Mouse (Mus musculus) intestine, postnatal 0 days (tissue): ENCODE measurements at regions not wholly inside any gene's neighbourhood (a gene's known extent, or its start where the extent isn't known, plus 50 kb on each side); places are given as distances from the start of the nearest gene placed in this dataset.

Experiments
- ATAC-seq: fragments of 200-750 bp; cut with Nextera tagmentation; 2 replicates; pipeline ENCODE4 v1.8.0; 2017; ENCODE audit warnings: mild to moderate bottlenecking, moderate TSS enrichment, moderate library complexity
- H3K27ac ChIP-seq: fragments of 300-500 bp; sonication (generic); 2 replicates; pipeline ENCODE4 v1.5.1; 2014; ENCODE audit warnings: mild to moderate bottlenecking, low read depth, low read length, moderate library complexity
- H3K27me3 ChIP-seq: fragments of 300-500 bp; sonication (generic); replicated peaks from 2 replicates; pipeline ENCODE4 v1.6.1; 2014; ENCODE audit warnings: low read length, mixed read lengths; ENCODE audit not compliant: control insufficient read depth, insufficient read depth
- H3K36me3 ChIP-seq: fragments of 300-500 bp; sonication (generic); 2 replicates; pipeline ENCODE4 v1.6.1; 2014; ENCODE audit warnings: mild to moderate bottlenecking, moderate library complexity; ENCODE audit not compliant: control insufficient read depth, insufficient read depth
- H3K4me1 ChIP-seq: fragments of 300-500 bp; sonication (generic); replicated peaks from 2 replicates; pipeline ENCODE4 v1.6.1; 2014; ENCODE audit warnings: antibody characterized with exemption, low read length, mixed read lengths; ENCODE audit not compliant: control insufficient read depth, insufficient read depth
- H3K4me2 ChIP-seq: fragments of 300-500 bp; sonication (generic); replicated peaks from 2 replicates; pipeline ENCODE4 v1.6.1; 2014; ENCODE audit warnings: low read depth, mild to moderate bottlenecking, moderate library complexity
- H3K4me3 ChIP-seq: fragments of 300-500 bp; sonication (generic); 2 replicates; pipeline ENCODE4 v1.5.1; 2014; ENCODE audit warnings: low read depth, low read length
- H3K9ac ChIP-seq: fragments of 300-500 bp; sonication (generic); 2 replicates; pipeline ENCODE4 v1.6.1; 2014; ENCODE audit warnings: mild to moderate bottlenecking, low read depth, low read length
- H3K9me3 ChIP-seq: fragments of 300-500 bp; sonication (generic); 2 replicates; pipeline ENCODE4 v1.6.1; 2016; ENCODE audit warnings: mixed run types; ENCODE audit not compliant: control insufficient read depth
- CTCF ChIP-seq: sonication (generic); IDR thresholded peaks from 2 replicates; pipeline ENCODE4 v1.5.1; 2016; ENCODE audit warnings: low read depth, mild to moderate bottlenecking, control low read depth, antibody characterized with exemption, moderate library complexity
- WGBS: fragments of 180-500 bp; shearing (Covaris S2); extraction: QIAGEN DNeasy Blood & Tissue Kit; methylation state at CpG from one replicate; pipeline ENCODE4 v1.1.7; 2014; 5-methylcytosine and 5-hydroxymethylcytosine counted together

DNA sequence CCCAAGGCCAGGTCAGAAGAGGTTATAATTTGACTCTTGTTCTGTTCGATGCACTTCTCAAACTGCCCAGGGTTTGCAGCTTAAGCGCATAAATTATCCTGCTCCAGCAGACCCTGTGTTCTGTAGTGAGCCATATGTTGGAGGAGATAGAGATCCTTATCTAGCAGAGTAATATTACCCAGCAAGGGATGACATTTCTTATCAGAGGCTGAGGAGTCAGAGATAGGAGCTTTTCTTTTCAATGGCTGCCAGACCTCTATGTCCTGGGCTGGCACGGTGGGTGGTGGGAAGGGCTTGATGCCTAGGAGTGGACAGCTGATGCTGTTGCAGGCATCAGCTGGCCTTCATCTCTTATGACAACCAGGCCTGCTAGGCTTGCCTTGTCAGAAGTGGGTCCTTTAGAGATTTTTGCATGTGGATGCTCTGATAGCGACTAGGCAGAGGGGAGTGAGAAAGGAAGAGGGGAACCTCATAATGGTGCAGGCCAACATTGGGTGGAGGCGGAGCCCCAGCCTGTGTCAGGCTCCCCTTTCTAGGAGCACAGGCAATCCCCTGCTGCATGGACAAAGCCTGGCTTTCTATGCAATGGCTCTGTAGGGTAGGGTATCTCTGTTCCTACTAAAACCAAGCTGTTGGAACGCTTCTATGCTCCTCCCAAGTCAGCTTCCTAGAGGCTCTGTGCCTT lies 1300.5 kb upstream of the A1bg start:
- Histone ChIP-seq H3K4me1 (no peaks in the 10 kb centered on the region), H3K4me3 (no peak overlapping the region), H3K27ac (no peak overlapping the region), H3K4me2 (no peak overlapping the region), H3K9me3 (no peaks in the 10 kb centered on the region), H3K27me3 (no peaks in the 10 kb centered on the region), H3K9ac (no peak overlapping the region), H3K36me3 (no peaks in the 10 kb centered on the region)
- TF ChIP-seq CTCF, result no peak
- 72% methylated on average over 6 of the region's 6 CpGs for WGBS
- ATAC-seq, result no peak

- Histone ChIP-seq H3K4me2 (no peak overlapping the region), H3K27ac (no peak overlapping the region), H3K9me3 (no peaks in the 10 kb centered on the region), H3K4me1 (no peaks in the 10 kb centered on the region), H3K9ac (no peak overlapping the region), H3K36me3 (no peaks in the 10 kb centered on the region), H3K4me3 (no peak overlapping the region), H3K27me3 (no peaks in the 10 kb centered on the region)
- no peak for TF ChIP-seq CTCF
- 82% methylated on average over 5 of the region's 5 CpGs for WGBS
- no peak for ATAC-seq
These were observed 1299.9 kb upstream of the A1bg start for GRCm38 (mm10) chr15:62222731-62223130.

- H3K4me2 ChIP-seq, result no peak overlapping the region
- no peaks in the 10 kb centered on the region for H3K9me3 ChIP-seq
- H3K36me3 ChIP-seq, result no peaks in the 10 kb centered on the region
- WGBS, result 92% methylated on average over 6 of the region's 6 CpGs
- H3K4me1 ChIP-seq, result no peaks in the 10 kb centered on the region
- no peak overlapping the region for H3K4me3 ChIP-seq
- H3K27ac ChIP-seq, result no peak overlapping the region
- no peak for ATAC-seq
- no peak for TF ChIP-seq CTCF
- H3K27me3 ChIP-seq, result no peaks in the 10 kb centered on the region
- no peak overlapping the region for H3K9ac ChIP-seq
These were observed 1299.4 kb upstream of the A1bg start for GRCm38 (mm10) chr15:62222201-62222600.

GRCm38 (mm10) chr15:62221024-62221819 lies 1298.4 kb upstream of the A1bg start:
- 64% methylated on average over 8 of the region's 8 CpGs for WGBS

GRCm38 (mm10) chr15:62220620-62221019 lies 1297.8 kb upstream of the A1bg start:
- no peaks in the 10 kb centered on the region for H3K27me3 ChIP-seq
- 86% methylated on average over 3 of the region's 3 CpGs for WGBS
- ATAC-seq, result no peak
- no peak overlapping the region for H3K4me2 ChIP-seq
- H3K9ac ChIP-seq, result no peak overlapping the region
- H3K36me3 ChIP-seq, result no peaks in the 10 kb centered on the region
- H3K4me1 ChIP-seq, result no peaks in the 10 kb centered on the region
- H3K27ac ChIP-seq, result no peak overlapping the region
- H3K9me3 ChIP-seq, result no peaks in the 10 kb centered on the region
- no peak for TF ChIP-seq CTCF
- H3K4me3 ChIP-seq, result no peak overlapping the region

More at GRCm38 (mm10) chr15:62221024-62221819, 1298.4 kb upstream of the A1bg start:
- no peak for TF ChIP-seq CTCF
- no peak overlapping the region for H3K4me2 ChIP-seq
- H3K27me3 ChIP-seq, result no peaks in the 10 kb centered on the region
- H3K9ac ChIP-seq, result no peak overlapping the region
- no peaks in the 10 kb centered on the region for H3K36me3 ChIP-seq
- no peak for ATAC-seq
- no peaks in the 10 kb centered on the region for H3K4me1 ChIP-seq
- no peak overlapping the region for H3K4me3 ChIP-seq
- H3K27ac ChIP-seq, result no peak overlapping the region
- no peaks in the 10 kb centered on the region for H3K9me3 ChIP-seq

- Histone ChIP-seq H3K4me2 (no peak overlapping the region), H3K4me1 (no peaks in the 10 kb centered on the region), H3K36me3 (no peaks in the 10 kb centered on the region), H3K27me3 (no peaks in the 10 kb centered on the region), H3K9ac (no peak overlapping the region), H3K9me3 (no peaks in the 10 kb centered on the region), H3K27ac (no peak overlapping the region), H3K4me3 (no peak overlapping the region)
- no peak for TF ChIP-seq CTCF
- no peak for ATAC-seq
- WGBS, result 94% methylated on average over 9 of the region's 9 CpGs
These were observed 1297.2 kb upstream of the A1bg start for GRCm38 (mm10) chr15:62219934-62220540.
